Mouse (Mus musculus) stomach, postnatal 0 days (tissue): ENCODE data around the gene Gchfr.

ENCODE experiments used
- CTCF ChIP-seq: IDR thresholded peaks from 2 replicates; pipeline ENCODE4 v1.5.1; 2016; ENCODE audit warnings: antibody characterized with exemption, low read depth, mild to moderate bottlenecking, moderate library complexity
- EP300 ChIP-seq: optimal IDR thresholded peaks from 2 replicates; pipeline ENCODE3; 2016; ENCODE audit warnings: antibody characterized with exemption

DNA sequence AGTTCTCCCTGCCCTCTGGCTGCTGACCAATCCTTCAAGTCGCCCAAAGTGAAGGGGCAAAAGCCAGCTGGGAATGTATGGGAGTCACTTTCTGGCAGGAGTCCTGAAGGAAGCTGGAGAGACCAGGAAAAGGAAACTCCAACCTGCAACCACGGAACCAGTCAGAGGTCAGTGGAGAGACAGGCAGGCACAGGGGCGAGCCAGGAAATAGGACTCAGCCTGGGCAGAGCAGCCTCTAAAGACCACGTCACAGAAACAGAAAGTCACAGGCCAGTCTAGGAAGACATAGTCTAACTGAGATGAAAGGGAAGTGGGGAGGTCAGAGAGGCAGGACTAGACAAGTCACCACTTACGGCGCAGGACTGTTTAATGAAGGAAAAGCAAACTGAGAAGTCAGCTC, 8.0 kb downstream of the Gchfr start:
- TF ChIP-seq CTCF (no peak), EP300 (no peak)
